Mouse (Mus musculus): ENCODE measurements around the gene C3ar1. TPM values are rescaled to one million over a fixed set of nuclear protein-coding genes. Genes with fewer than 3 reads are reported as not detected.

Gene C3ar1
- total and polyA plus RNA-seq, 2 experiments from 2014 or later, result 1.3 to 1.8 TPM

DNA sequence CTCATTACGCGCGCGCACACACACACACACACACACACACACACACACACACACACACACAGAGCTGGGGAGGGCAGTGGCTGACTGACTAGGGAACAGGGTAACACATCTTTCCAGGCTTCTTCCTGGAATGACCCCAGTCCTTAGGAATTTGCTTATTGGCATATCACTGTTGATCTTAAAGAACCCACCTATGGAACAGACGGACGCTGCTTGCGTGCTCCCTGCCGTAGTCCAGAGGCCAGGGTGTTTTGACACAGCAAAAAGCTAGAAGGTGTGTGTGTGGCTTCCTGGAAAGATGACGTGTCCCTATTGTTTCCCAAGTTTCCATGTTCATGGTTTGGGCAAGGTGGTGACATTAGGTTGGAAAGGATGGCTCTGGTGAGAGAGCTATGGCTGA is 30.8 kb downstream of the C3ar1 start:
- no peak for TF ChIP-seq CTCF (IDR thresholded peaks at IDR 0.05)
- WGBS, result 91% methylated on average over 9 of the region's 9 CpGs
- Histone ChIP-seq H3K36me3 (ENCODE audit: insufficient read depth, low read length) (peaks cover 4% of the 10 kb centered on the region), H3K27ac (ENCODE audit: low read depth, low read length) (no peak overlapping the region), H3K4me2 (ENCODE audit: low read depth, low read length, poor library complexity, severe bottlenecking) (no peak overlapping the region), H3K4me3 (ENCODE audit: low read depth, low read length) (no peak overlapping the region), H3K4me1 (ENCODE audit: insufficient read depth, low read length) (peaks cover 19% of the 10 kb centered on the region), H3K9me3 (ENCODE audit: low read length) (no peaks in the 10 kb centered on the region), H3K9ac (replicated peaks; ENCODE audit: low read length, poor library complexity, severe bottlenecking) (no peak overlapping the region), H3K27me3 (ENCODE audit: insufficient read depth, low read length) (no peaks in the 10 kb centered on the region)
- ATAC-seq (ENCODE audit: low FRiP score) (no peak), DNase-seq (ENCODE audit: low spot score) (no peak)

DNA sequence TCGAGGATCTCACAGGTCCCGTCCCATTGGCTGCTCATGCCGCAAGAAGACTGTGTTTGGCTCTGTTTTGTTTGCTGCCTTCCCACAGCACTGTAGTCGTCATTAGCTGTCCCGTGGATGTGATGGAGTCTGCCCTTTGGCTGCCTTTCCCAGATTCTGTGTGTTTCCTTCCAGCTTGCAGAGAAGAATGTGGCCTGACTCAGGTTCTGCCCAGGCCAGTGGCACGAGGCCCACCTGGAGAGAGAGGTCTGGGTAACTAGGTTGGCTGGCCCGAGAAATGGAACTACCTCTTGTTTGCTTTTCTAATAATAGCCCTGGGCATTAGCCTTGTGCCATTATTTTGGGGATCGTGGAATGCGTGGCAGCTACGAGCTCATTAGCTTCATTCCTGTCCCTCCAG is 31.9 kb downstream of the C3ar1 start:
- WGBS, result 66% methylated on average over 10 of the region's 10 CpGs
- no peak overlapping the region for H3K27ac ChIP-seq (ENCODE audit: low read depth, low read length)
- no peaks in the 10 kb centered on the region for H3K9me3 ChIP-seq (ENCODE audit: low read length)
- no peak for TF ChIP-seq CTCF (IDR thresholded peaks at IDR 0.05)
- no peak overlapping the region for H3K9ac ChIP-seq (replicated peaks; ENCODE audit: low read length, poor library complexity, severe bottlenecking)
- no peak overlapping the region for H3K4me3 ChIP-seq (ENCODE audit: low read depth, low read length)
- DNase-seq (ENCODE audit: low spot score) (no peak), ATAC-seq (ENCODE audit: low FRiP score) (no peak)
- peaks cover 4% of the 10 kb centered on the region; the same call in 1 of the 2 replicates for H3K36me3 ChIP-seq (ENCODE audit: insufficient read depth, low read length)
- H3K27me3 ChIP-seq (ENCODE audit: insufficient read depth, low read length), result no peaks in the 10 kb centered on the region
- no peak overlapping the region for H3K4me2 ChIP-seq (ENCODE audit: low read depth, low read length, poor library complexity, severe bottlenecking)
- peaks cover 19% of the 10 kb centered on the region for H3K4me1 ChIP-seq (ENCODE audit: insufficient read depth, low read length)

DNA sequence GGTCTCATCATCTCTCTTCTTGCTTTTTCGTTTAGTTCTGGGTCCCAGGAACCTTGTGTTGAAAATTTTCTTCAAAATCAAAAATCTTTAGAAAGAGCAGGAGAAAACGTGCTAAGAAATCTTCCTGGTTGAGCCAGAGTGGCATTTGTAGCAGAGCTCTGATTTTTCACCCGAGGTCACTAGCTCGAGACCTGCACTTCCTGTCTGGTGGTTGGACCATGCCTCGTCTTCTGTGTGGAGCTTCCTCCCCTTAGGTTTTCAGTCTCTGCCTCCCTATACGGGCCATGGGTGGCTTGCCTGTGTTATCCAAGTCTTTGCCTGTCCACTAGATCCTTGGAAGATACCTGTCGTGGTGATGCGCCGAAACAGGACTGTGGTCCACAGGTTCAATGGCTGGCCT is 34.1 kb downstream of the C3ar1 start:
- Histone ChIP-seq H3K27ac (ENCODE audit: low read depth, low read length) (no peak overlapping the region), H3K27me3 (ENCODE audit: insufficient read depth, low read length) (no peaks in the 10 kb centered on the region), H3K36me3 (ENCODE audit: insufficient read depth, low read length) (no peaks in the 10 kb centered on the region), H3K4me2 (ENCODE audit: low read depth, low read length, poor library complexity, severe bottlenecking) (peak overlapping the region; percentile 88; the same call in 1 of the 2 replicates), H3K9me3 (ENCODE audit: low read length) (no peaks in the 10 kb centered on the region), H3K4me3 (ENCODE audit: low read depth, low read length) (peak overlapping the region; percentile 71; the same call in 1 of the 2 replicates), H3K4me1 (ENCODE audit: insufficient read depth, low read length) (peaks cover 19% of the 10 kb centered on the region), H3K9ac (replicated peaks; ENCODE audit: low read length, poor library complexity, severe bottlenecking) (no peak overlapping the region)
- no peak for ATAC-seq (ENCODE audit: low FRiP score)
- no peak for TF ChIP-seq CTCF (IDR thresholded peaks at IDR 0.05)
- WGBS, result 82% methylated on average over 9 of the region's 9 CpGs
- DNase-seq (ENCODE audit: low spot score), result no peak

DNA sequence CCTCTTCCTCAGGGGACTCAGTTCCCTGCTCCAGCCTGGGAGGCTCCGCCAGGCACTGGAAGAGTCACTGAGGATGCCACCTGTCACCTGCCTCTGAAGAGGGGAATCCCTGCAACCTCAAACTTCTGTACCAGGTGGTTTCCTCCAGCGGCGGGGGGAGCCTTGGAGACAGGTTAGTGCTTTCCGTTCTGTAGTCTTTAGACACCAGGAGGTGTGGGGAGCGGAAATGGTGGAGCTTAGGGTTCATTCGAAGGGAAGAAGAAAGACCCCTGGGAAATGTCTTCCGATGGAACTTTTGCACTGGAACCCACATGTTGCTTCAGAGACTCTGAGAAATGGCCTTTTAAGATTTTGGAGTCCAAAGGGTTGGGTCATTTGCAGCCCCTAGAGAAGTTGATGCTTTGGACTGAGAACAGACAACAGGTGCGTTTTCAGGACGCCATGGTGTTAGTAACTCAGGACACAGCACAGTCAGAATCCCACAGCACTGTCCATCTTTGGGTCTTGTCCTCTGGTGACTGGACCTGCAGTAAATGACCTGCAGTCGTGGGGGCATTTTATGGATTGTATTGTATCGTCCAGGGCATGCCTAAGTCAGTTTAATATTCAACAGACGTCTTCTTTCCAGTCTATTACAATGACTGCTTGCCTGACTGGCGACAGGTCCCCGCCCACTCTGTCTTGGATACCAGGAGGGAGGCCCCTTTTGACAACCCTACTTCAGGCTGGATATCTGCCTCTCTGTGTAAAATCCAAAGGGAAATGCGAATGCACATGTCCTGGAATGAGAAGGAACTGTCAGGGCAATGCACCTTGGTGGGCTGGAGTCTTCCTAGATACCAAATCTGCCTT is 34.9 kb downstream of the C3ar1 start:
- DNase-seq (ENCODE audit: low spot score), result no peak
- ATAC-seq (ENCODE audit: low FRiP score), result no peak
- H3K9me3 ChIP-seq (ENCODE audit: low read length), result no peaks in the 10 kb centered on the region
- no peaks in the 10 kb centered on the region for H3K36me3 ChIP-seq (ENCODE audit: insufficient read depth, low read length)
- H3K4me1 ChIP-seq (ENCODE audit: insufficient read depth, low read length), result peaks cover 19% of the 10 kb centered on the region
- H3K4me2 ChIP-seq (ENCODE audit: low read depth, low read length, poor library complexity, severe bottlenecking), result peak overlapping the region; percentile 88
- no peak overlapping the region for H3K27ac ChIP-seq (ENCODE audit: low read depth, low read length)
- TF ChIP-seq CTCF (IDR thresholded peaks at IDR 0.05), result no peak
- WGBS, result 10% methylated on average over 15 of the region's 15 CpGs
- H3K9ac ChIP-seq (replicated peaks; ENCODE audit: low read length, poor library complexity, severe bottlenecking), result peak overlapping the region; percentile 95
- peak overlapping the region; percentile 71 for H3K4me3 ChIP-seq (ENCODE audit: low read depth, low read length)
- no peaks in the 10 kb centered on the region for H3K27me3 ChIP-seq (ENCODE audit: insufficient read depth, low read length)

DNA sequence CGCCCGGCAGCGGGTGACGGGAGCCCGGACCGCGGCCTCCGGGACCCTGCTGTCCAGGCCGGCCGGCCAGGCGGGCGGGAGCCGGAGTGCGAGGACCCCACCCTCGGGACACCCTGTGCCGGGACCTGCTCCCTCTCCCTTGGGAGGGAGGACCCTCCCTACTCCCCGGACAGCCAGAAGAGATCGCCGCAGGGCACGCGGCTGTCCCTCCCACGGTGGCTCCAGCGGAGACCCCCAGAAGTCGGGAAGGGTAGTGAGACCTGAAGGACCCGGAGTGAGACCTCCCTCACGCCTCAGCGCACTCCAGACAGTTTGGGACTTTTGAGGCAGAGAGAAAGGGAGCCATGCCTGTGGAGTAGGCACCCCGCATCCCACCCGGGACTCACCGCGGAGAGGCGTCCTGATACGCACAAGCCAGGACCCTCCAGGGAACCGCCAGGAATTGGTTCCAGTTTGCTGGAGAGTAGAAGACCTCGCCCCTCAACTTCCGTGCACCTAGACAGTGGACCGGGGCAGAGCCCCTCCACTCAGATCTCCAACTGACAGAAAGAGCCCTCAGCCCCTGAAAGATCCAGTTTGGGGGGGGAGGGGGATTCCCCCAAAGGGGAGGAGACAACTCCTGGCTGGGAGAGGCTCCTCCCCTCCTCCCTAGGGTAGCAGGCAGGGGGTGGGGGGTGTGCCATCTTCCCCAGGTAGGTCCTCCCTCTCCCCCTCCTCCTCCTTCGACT is 35.7 kb downstream of the C3ar1 start:
- peak overlapping the region; percentile 95 for H3K9ac ChIP-seq (replicated peaks; ENCODE audit: low read length, poor library complexity, severe bottlenecking)
- under 1% methylated on average over 32 of the region's 38 CpGs for WGBS
- no peaks in the 10 kb centered on the region for H3K9me3 ChIP-seq (ENCODE audit: low read length)
- H3K27me3 ChIP-seq (ENCODE audit: insufficient read depth, low read length), result no peaks in the 10 kb centered on the region
- peak overlapping the region; percentile 65; the same call in 1 of the 2 replicates for H3K27ac ChIP-seq (ENCODE audit: low read depth, low read length)
- DNase-seq (ENCODE audit: low spot score) (no peak), ATAC-seq (ENCODE audit: low FRiP score) (peak; percentile 64)
- peak overlapping the region; percentile 88 for H3K4me2 ChIP-seq (ENCODE audit: low read depth, low read length, poor library complexity, severe bottlenecking)
- H3K4me1 ChIP-seq (ENCODE audit: insufficient read depth, low read length), result peaks cover 19% of the 10 kb centered on the region
- H3K4me3 ChIP-seq (ENCODE audit: low read depth, low read length), result peak overlapping the region; percentile 71
- no peak for TF ChIP-seq CTCF (IDR thresholded peaks at IDR 0.05)
- no peaks in the 10 kb centered on the region for H3K36me3 ChIP-seq (ENCODE audit: insufficient read depth, low read length)

Measured in midbrain, postnatal 0 days (tissue).